Mouse (Mus musculus): ENCODE measurements at regions not wholly inside any gene's neighbourhood (a gene's known extent, or its start where the extent isn't known, plus 50 kb on each side); places are given as distances from the start of the nearest gene placed in this dataset.
A peak's percentile ranks its signal among the peaks of the same experiment; 100 is the strongest.

DNA sequence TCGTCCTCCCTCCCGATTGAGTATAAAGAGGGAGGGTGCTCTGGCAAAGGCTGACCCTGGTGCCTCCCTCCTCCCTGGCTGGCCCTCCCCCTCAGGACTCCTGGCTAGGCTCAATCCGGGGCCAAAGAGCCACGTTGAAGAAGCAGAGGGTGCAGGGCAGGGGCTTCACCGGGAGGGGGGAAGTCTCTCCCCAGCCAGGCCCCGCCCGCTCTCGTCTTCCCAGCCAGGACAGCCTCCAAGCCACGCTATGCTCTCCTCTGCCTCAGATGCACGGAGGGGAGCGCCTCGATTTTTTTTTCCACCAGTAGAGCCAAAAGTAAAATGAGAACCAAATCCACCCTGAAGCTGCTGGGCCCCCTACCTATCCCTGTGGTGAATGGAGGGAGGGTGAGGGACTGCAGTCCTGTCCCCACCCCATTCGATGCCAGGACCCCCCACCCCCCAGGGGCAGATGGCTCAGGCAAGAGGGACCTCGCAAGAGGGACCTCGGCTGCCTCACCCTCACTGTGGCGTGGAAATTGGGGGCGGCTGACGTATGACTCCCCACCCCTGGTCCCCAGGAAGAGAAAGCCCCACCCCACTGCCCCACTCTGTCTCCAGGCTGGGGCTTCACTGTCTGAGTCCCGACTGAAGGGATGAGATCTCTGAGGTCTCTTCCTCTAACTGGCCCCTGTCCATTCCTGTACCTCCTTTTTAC lies 53.2 kb upstream of the Col1a1 start:
- H3K27ac ChIP-seq (ENCODE audit: low read depth), result peak overlapping the region; percentile 98
- peaks cover 18% of the 10 kb centered on the region for H3K4me1 ChIP-seq (ENCODE audit: insufficient read depth)
- no peaks in the 10 kb centered on the region for H3K36me3 ChIP-seq (ENCODE audit: insufficient read depth)
- WGBS, result under 1% methylated on average over 17 of the region's 19 CpGs
- H3K4me2 ChIP-seq, result peak overlapping the region; percentile 58
- ATAC-seq (ENCODE audit: insufficient read depth) (peak; percentile 86), DNase-seq (peak; percentile 87)
- H3K9me3 ChIP-seq (ENCODE audit: low read depth, low read length), result no peaks in the 10 kb centered on the region
- peaks cover 23% of the 10 kb centered on the region for H3K27me3 ChIP-seq (ENCODE audit: insufficient read depth, low read length)
- TF ChIP-seq CTCF (IDR thresholded peaks at IDR 0.05; ENCODE audit: low read depth), result 0 out of 2 replicates have a peak, but pooled peaks have one; percentile 37
- peak overlapping the region; percentile 41 for H3K9ac ChIP-seq
- H3K4me3 ChIP-seq (ENCODE audit: low read depth, low read length), result peak overlapping the region; percentile 10; the same call in 1 of the 2 replicates

DNA sequence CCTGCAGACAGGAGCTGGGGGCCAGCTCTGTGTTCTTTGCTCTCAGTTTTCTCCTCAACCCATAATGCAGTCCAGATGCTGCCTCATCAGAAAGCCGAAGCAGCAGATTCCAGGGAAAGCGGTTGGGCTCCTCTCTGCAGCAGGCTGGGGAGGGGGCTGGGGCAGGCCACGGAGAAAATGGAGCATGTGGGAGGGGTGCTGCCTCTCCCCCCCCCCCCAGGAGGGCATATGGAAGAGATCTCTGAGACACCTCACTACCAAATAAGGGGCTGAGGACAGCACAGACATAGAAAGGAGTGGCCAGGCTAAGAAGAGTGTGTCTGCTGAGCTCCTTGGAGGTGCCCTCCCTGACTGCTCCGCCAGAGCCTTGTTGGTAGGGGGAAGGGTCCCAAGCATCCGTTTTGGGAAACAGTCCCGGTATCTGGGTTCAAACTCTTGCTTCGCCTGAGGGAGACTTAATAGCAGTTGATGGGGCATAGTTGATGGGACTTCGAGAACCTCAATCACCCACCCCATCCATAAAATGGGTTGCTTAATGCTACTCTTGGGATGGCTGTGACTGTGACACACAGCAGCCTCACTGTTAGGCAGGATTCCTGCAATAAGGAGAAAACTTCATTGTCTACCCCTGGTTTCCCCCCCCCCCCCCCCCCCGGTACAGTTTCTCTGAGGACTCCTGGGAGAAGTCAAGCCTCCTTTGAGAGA lies 53.9 kb upstream of the Col1a1 start:
- Histone ChIP-seq H3K27me3 (ENCODE audit: insufficient read depth, low read length) (peaks cover 23% of the 10 kb centered on the region), H3K9ac (peak overlapping the region; percentile 48), H3K4me1 (ENCODE audit: insufficient read depth) (peaks cover 18% of the 10 kb centered on the region), H3K9me3 (ENCODE audit: low read depth, low read length) (no peaks in the 10 kb centered on the region), H3K4me3 (ENCODE audit: low read depth, low read length) (peak overlapping the region; percentile 24; the same call in 1 of the 2 replicates), H3K36me3 (ENCODE audit: insufficient read depth) (no peaks in the 10 kb centered on the region), H3K27ac (ENCODE audit: low read depth) (peak overlapping the region; percentile 98), H3K4me2 (peak overlapping the region; percentile 58)
- WGBS, result 17% methylated on average over 8 of the region's 9 CpGs
- ATAC-seq (ENCODE audit: insufficient read depth) (peak; percentile 90), DNase-seq (peak; percentile 82)
- TF ChIP-seq CTCF (IDR thresholded peaks at IDR 0.05; ENCODE audit: low read depth), result no peak

DNA sequence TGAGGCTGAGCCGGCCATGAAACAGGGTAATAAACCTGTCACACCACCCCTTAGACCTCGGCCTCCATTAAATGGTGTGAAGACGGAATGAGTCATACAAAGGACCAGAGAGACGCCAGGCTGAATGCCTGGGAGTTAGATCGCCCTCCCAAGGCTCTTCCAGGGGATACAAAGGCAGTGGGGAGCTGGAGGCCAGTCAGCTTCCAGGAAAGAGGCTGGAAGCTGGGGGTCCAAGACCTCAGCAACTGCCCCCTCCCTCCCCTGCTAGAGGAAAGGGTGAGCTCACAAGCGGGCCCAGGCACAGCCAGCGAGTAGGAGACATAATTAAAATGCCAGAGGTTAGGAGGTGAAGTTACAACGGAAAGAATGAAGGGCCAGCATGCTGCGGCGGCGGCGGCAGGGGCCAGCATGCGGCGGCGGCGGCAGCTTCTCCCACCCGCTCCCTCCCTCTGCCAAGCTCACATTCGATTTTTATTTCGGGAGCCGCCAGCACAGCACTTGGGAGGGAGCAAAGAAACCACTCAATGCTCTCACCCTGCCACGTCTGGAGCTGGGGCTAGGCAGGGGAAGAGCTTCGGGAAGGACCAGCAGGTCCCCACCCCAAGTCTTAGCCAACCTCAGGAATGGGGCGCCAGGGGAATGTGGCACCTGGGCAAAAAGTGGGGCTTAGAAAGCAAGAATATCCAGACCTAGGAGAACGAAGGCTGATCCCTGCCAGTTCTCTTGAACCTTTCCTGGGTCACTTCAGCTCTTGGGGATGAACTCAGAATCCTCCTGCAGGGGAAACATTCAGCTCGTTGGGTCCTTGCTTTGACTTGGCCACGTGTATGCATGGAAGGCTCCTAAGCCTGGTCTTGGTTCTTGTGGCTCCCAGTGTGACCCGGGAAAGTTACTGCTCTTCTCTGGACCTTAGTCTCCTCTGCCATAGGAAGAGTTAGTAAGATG lies 54.9 kb upstream of the Col1a1 start:
- H3K27me3 ChIP-seq (ENCODE audit: insufficient read depth, low read length), result peaks cover 23% of the 10 kb centered on the region
- H3K4me1 ChIP-seq (ENCODE audit: insufficient read depth), result peaks cover 18% of the 10 kb centered on the region

DNA sequence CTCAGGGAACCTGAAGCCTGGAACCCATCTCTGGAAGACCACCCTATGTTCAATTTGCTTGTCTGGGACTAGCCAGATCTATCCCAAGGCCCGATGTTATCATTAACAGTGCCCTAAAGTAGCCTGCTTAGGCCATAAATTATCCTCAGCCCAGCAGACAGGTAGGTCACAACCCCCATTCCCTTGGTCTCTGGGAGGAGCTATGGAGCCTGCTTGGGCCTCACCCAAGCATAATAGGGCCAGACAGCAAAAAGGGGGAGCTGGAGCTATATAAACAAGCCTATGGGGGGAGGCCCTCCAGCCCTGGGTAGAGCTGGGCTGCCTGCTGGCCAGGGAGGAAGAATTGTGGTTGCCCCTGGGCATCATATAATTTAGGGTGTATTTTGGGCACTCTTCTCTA lies 59.3 kb upstream of the Col1a1 start:
- no peak overlapping the region for H3K27ac ChIP-seq (ENCODE audit: low read depth)
- DNase-seq, result no peak
- peaks cover 28% of the 10 kb centered on the region for H3K4me1 ChIP-seq (ENCODE audit: insufficient read depth)

More for the DNA sequence above, 54.9 kb upstream of the Col1a1 start:
- Histone ChIP-seq H3K36me3 (ENCODE audit: insufficient read depth) (no peaks in the 10 kb centered on the region), H3K4me2 (peak overlapping the region; percentile 58), H3K9ac (peak overlapping the region; percentile 48), H3K27ac (ENCODE audit: low read depth) (peak overlapping the region; percentile 98), H3K4me3 (ENCODE audit: low read depth, low read length) (peak overlapping the region; percentile 24), H3K9me3 (ENCODE audit: low read depth, low read length) (no peaks in the 10 kb centered on the region)
- ATAC-seq (ENCODE audit: insufficient read depth), result no peak
- no peak for TF ChIP-seq CTCF (IDR thresholded peaks at IDR 0.05; ENCODE audit: low read depth)
- 3% methylated on average over 27 of the region's 27 CpGs for whole genome bisulfite sequencing
- DNase-seq, result peak; percentile 72

DNA sequence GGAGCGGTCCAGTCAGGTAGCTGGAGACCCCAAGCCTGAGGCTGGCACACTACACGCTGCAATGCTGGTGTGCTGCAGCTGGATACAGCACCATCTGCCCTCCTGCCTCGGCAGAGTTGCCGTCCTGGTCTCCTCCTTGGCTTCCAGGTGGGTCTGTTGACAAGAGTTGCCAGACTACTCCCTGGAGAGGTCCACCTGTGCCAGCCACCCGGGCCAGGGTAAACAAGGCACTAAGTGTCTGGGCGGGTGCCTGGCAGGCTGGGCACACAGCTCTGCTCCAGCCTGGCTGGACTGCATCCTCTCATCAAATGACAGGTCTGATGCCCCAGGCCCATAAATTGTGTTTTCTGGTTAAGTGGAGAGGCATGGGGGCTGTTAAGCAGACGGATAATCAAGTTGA lies 61.0 kb upstream of the Col1a1 start:
- H3K4me2 ChIP-seq, result no peak overlapping the region
- no peaks in the 10 kb centered on the region for H3K27me3 ChIP-seq (ENCODE audit: insufficient read depth, low read length)
- H3K36me3 ChIP-seq (ENCODE audit: insufficient read depth), result no peaks in the 10 kb centered on the region
- ATAC-seq (ENCODE audit: insufficient read depth) (no peak), DNase-seq (no peak)
- 53% methylated on average over 7 of the region's 7 CpGs for WGBS
- H3K4me3 ChIP-seq (ENCODE audit: low read depth, low read length), result no peak overlapping the region
- H3K27ac ChIP-seq (ENCODE audit: low read depth), result 0 out of 2 replicates have a peak overlapping the region, but pooled peaks have one; percentile 4
- H3K4me1 ChIP-seq (ENCODE audit: insufficient read depth), result peaks cover 18% of the 10 kb centered on the region
- H3K9ac ChIP-seq, result no peak overlapping the region
- peak; percentile 12; the same call in 1 of the 2 replicates for TF ChIP-seq CTCF (IDR thresholded peaks at IDR 0.05; ENCODE audit: low read depth)
- no peaks in the 10 kb centered on the region for H3K9me3 ChIP-seq (ENCODE audit: low read depth, low read length)

More for the DNA sequence above, 59.3 kb upstream of the Col1a1 start:
- Histone ChIP-seq H3K9me3 (ENCODE audit: low read depth, low read length) (no peaks in the 10 kb centered on the region), H3K4me3 (ENCODE audit: low read depth, low read length) (no peak overlapping the region), H3K4me2 (no peak overlapping the region), H3K9ac (no peak overlapping the region), H3K36me3 (ENCODE audit: insufficient read depth) (no peaks in the 10 kb centered on the region), H3K27me3 (ENCODE audit: insufficient read depth, low read length) (peaks cover 8% of the 10 kb centered on the region)
- no peak for TF ChIP-seq CTCF (IDR thresholded peaks at IDR 0.05; ENCODE audit: low read depth)
- 12% methylated on average over 1 of the region's 1 CpGs for WGBS
- ATAC-seq (ENCODE audit: insufficient read depth), result no peak

DNA sequence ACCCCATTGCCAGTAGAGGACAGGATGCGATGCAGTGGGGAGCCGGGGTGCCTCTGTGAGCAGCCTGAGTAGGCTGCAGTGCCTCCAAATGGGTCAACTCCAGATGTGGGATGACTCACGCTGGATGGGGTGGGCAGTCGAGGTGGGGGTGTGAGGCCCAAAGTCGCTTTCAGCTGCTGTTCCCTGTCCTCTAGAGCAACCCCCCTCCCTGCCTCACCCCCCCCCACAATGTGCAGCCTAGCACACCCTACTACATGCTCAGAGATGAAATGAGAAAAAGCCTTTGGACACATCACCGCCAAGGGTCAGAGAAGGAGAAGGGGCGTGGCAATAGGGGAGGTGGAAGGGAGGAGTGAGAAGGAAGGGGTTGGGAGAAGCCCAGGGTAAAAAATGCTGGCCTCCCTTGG lies 61.9 kb upstream of the Col1a1 start:
- peak overlapping the region; percentile 88 for H3K27ac ChIP-seq (ENCODE audit: low read depth)
- DNase-seq, result peak; percentile 64
- WGBS, result 8% methylated on average over 7 of the region's 7 CpGs

More for the DNA sequence above, 61.9 kb upstream of the Col1a1 start:
- H3K27me3 ChIP-seq (ENCODE audit: insufficient read depth, low read length), result no peaks in the 10 kb centered on the region
- peak overlapping the region; percentile 31; the same call in 1 of the 2 replicates for H3K9ac ChIP-seq
- ATAC-seq (ENCODE audit: insufficient read depth), result peak; percentile 16; the same call in 1 of the 2 replicates
- H3K4me1 ChIP-seq (ENCODE audit: insufficient read depth), result peaks cover 18% of the 10 kb centered on the region
- no peaks in the 10 kb centered on the region for H3K36me3 ChIP-seq (ENCODE audit: insufficient read depth)
- peak overlapping the region; percentile 56 for H3K4me2 ChIP-seq
- H3K4me3 ChIP-seq (ENCODE audit: low read depth, low read length), result peak overlapping the region; percentile 12; the same call in 1 of the 2 replicates
- TF ChIP-seq CTCF (IDR thresholded peaks at IDR 0.05; ENCODE audit: low read depth), result no peak
- no peaks in the 10 kb centered on the region for H3K9me3 ChIP-seq (ENCODE audit: low read depth, low read length)
